Mouse (Mus musculus) urinary bladder, postnatal 36 days (tissue): ENCODE measurements at regions not wholly inside any gene's neighbourhood (a gene's known extent, or its start where the extent isn't known, plus 50 kb on each side); places are given as distances from the start of the nearest gene placed in this dataset.

Source experiments
- DNase-seq, 2 experiments: peaks; one replicate each; pipeline ENCODE4 v3.0.0; 2022; ENCODE audit warnings: low spot score in 2 of 2, mixed read lengths in 1 of 2

DNA sequence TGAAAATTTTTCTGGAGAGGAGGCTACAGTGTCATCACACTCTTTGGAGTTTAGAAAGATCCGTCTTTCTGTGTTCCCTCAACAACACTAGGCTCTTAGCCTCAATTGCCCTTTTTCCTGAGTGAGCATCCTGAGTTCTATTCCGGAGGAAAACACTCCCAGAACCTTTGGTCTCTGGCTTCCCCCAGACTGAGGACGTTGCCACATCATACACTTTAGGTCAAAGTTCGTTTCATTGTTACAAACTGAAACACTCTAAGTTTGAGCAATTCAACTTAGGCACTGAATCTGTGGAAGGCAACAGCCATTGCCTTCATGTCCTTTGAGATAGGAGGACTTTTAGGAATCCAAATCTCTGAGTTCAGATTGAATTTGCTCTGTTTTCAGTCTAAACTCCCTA lies 85.0 kb downstream of the Arl4a start:
- no peak for DNase-seq

GRCm38 (mm10) chr12:39951911-39952310 lies 85.9 kb downstream of the Arl4a start:
- peak in 1 of 2 experiments; percentile 38 for DNase-seq

GRCm38 (mm10) chr12:39950270-39950801 lies 87.5 kb downstream of the Arl4a start:
- DNase-seq, result no peak

DNA sequence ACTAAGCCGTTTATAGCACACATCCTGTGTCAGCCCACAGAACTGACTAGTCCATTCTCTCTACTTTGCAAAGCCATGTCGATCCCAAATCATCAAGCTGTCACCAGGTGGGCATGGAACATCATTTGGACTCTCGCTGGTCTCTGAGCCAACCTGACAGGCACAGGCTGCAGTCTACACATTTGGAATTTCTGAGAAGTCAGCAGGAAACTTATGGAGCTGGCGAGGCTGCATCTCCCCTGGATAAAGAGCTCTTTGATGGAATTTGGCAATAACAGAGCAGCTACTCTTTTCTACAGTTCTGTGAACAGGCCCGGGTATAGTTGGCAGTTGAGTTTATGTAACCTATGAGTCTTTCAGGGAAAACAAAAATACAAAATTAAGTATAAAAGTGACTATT lies 94.9 kb downstream of the Arl4a start:
- DNase-seq, result no peak

GRCm38 (mm10) chr12:39941162-39941561 lies 96.7 kb downstream of the Arl4a start:
- no peak for DNase-seq

GRCm38 (mm10) chr12:39939017-39939416 lies 98.8 kb downstream of the Arl4a start:
- DNase-seq, result no peak

GRCm38 (mm10) chr12:39938211-39938610 lies 99.6 kb downstream of the Arl4a start:
- no peak for DNase-seq

DNA sequence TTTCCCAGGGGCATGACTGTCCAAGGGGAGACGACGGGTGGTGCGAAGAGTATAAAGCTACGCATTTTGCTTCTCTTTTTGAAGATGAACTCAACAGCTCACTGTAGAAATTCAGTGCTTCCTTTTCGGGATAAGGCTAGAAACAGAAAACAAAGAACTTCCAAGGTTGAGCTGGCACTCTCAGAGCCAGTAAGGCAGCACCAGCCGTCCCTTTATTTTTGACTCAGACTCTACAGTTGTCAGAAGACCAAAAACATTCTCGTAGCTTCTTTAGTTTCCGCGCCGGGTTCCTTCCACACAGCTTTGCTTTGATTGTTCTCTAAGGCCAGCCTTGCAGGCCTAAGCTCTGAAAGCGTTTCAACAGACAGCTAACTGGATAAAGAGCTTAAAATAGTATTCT lies 101.5 kb downstream of the Arl4a start:
- no peak for DNase-seq

GRCm38 (mm10) chr12:39935775-39936174 lies 102.0 kb downstream of the Arl4a start:
- no peak for DNase-seq

- no peak for DNase-seq
Observed at GRCm38 (mm10) chr12:39934877-39935276, 102.9 kb downstream of the Arl4a start.

DNA sequence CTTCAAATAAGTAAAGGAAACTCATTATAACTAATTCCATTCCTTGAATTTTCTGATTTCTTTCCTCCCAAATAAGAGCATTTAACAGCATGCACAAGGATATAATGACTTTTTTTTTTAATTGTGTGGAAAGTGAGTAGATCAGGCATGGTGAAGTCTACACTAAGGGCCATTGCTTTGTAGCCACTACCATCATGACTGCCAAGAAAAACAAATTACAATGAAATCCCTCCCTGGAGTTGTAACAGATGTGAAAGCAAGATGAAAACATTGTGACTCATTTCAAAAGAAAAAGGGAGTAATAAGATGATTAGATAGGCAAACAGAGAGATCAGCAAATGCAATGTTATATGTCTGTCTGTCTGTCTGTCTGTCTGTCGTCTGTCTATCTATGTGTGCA lies 106.6 kb downstream of the Arl4a start:
- DNase-seq, result no peak

- DNase-seq, result no peak
Observed at GRCm38 (mm10) chr12:39927902-39928301, 109.9 kb downstream of the Arl4a start.

GRCm38 (mm10) chr12:39927014-39927413 lies 110.8 kb downstream of the Arl4a start:
- peak in 1 of 2 experiments; percentile 48 for DNase-seq

DNA sequence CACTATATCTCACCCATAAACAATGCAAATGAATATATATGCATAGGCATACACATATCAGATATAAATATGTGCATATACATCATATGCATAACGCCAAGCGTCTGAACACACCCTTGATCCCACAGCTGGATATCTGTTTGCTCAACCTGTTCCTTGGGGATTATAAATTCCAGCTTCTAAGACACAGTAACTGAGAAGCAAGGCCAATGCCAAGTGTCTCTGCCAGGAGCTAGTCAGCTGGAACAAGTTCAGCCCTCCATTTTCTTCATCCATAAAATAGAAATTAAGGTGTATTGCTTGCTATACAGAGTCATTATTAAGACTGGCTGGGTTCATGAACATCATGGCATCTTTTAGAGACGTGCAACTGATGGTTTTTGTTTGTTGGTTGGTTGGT lies 116.3 kb downstream of the Arl4a start:
- DNase-seq, result no peak

GRCm38 (mm10) chr12:39920466-39920913 lies 117.3 kb downstream of the Arl4a start:
- DNase-seq, result peak in 1 of 2 experiments; percentile 10

- DNase-seq, result no peak
Observed at GRCm38 (mm10) chr12:39919909-39920308, 117.9 kb downstream of the Arl4a start.

- no peak for DNase-seq
Observed at GRCm38 (mm10) chr12:39888493-39888892, 149.3 kb downstream of the Arl4a start.

DNA sequence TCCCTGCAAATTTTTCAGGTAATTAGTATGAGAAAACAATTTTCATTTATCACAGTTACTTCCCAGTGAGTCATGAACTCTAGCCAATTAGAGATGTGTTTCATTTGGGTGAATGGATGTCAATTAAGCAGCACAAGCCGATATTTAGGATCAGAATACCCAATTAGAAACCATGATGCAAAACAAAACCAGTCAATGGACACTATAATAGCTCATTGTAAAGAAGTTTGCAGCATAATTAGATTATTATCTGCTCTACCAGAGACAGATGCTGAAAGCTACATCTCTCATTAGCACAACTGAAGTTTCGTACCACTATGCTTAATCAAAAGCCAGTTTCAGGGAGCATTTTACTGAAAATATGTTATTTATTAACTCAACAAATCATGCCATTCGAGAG lies 152.5 kb downstream of the Arl4a start:
- no peak for DNase-seq

- DNase-seq, result no peak
Observed at GRCm38 (mm10) chr12:39880309-39880708, 157.5 kb downstream of the Arl4a start.

DNA sequence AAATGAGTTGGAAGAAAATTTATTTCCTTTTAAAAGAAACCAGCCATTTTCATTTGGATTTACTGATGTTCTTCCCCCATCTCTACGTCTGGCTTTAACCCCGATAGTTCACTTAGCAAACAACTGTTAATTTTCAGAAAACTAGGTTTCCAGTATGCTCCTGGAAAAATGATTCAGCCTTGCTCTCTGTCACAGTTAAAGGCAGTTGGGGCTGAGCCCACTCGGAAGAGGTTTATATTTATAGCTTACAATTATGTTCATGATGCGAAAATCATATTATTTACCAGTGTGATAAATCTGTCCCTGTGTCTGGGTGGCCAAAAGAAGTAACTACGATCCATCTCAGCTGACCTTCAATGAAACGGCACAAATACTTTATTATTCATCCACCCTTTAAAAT lies 163.9 kb downstream of the Arl4a start:
- DNase-seq, result no peak

- no peak for DNase-seq
Observed at GRCm38 (mm10) chr12:39861797-39862196, 176.0 kb downstream of the Arl4a start.

- no peak for DNase-seq
Observed at GRCm38 (mm10) chr12:39851610-39852009, 186.2 kb downstream of the Arl4a start.

DNA sequence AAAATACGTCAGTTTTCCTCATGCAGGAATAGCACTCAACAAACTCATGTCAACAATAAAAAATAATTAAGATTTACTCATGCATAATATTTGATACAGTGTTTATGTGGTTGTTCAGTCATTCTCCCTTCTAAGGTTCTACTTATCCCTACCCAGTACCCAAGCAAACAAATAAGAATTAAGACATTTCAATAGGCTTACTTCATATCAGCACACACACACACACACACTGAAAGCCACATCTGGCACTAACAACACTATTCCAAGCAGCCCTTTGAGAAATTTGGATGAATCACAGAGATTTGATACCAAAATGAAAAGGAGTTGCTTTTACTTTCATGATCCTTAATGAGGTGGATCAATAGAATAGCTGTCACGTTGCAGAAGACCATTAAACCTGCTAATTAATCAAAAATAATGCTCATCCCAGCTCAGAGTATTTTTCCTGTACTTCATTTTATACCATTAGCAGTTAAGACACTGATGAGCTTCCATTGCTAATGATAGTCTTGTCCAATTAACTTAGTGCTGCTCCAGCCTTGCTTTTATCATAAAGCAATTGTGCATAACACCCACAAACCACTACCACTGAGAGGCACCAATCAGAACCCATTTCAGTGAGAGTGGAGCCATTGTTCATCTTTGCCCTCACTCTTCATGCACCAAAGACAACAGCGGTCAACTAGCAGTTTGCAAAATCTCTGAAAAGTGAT lies 188.3 kb downstream of the Arl4a start:
- DNase-seq, result no peak

DNA sequence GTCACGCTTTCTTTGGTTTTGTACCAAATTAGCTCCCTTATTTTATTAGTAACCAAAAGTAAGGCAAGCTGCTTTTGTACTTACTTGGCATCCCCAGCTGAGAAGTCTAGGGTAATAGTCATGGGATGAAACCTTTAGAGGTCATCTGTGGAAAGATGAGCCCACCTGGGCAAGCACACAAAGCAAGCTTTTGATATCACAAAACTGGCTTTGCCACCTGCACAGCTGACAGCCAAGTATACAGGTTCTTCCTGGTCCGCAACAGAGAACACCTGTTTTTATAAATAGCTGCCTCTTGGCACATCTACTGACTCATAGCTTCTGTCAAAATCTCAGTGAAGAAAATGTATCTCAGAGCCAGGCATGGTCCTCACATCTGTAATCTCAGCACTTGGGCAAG lies 197.2 kb downstream of the Arl4a start:
- no peak for DNase-seq
